Mouse (Mus musculus): ENCODE measurements at regions not wholly inside any gene's neighbourhood (a gene's known extent, or its start where the extent isn't known, plus 50 kb on each side); places are given as distances from the start of the nearest gene placed in this dataset.

GRCm38 (mm10) chr6:103209202-103209601 is 301.2 kb upstream of the Chl1 start:
- Histone ChIP-seq H3K27ac (ENCODE audit: control insufficient read depth, low read depth, low read length) (no peak overlapping the region), H3K36me3 (ENCODE audit: control insufficient read depth in 1 of 2, insufficient read depth in 2 of 2, low read length in 2 of 2) (no peaks in the 10 kb centered on the region), H3K27me3 (ENCODE audit: control insufficient read depth in 1 of 2, insufficient read depth in 2 of 2, low read length in 2 of 2) (no peaks in the 10 kb centered on the region), H3K4me1 (ENCODE audit: control insufficient read depth in 1 of 2, insufficient read depth in 2 of 2, low read length in 2 of 2) (no peaks in the 10 kb centered on the region), H3K4me3 (ENCODE audit: control insufficient read depth in 1 of 2, insufficient read depth in 1 of 2, low read depth in 2 of 2, low read length in 2 of 2) (no peak overlapping the region), H3K79me2 (ENCODE audit: control insufficient read depth, insufficient read depth, low read length, poor library complexity) (no peaks in the 10 kb centered on the region), H3K9me3 (replicated peaks; ENCODE audit: insufficient read depth, low read length) (no peaks in the 10 kb centered on the region), H3K9ac (ENCODE audit: control insufficient read depth, low read depth, low read length, poor library complexity, severe bottlenecking) (no peak overlapping the region)
- TF ChIP-seq EP300 (IDR thresholded peaks at IDR 0.05; ENCODE audit: low read depth in 1 of 2, low read length in 2 of 2): no peak
- TF ChIP-seq JUND (IDR thresholded peaks at IDR 0.05; ENCODE audit: low read depth, low read length): no peak
- TF ChIP-seq BHLHE40 (IDR thresholded peaks at IDR 0.05; ENCODE audit: borderline replicate concordance, low read depth, low read length): no peak
- TF ChIP-seq MAZ (IDR thresholded peaks at IDR 0.05; ENCODE audit: low read depth, low read length): no peak
- no peak for TF ChIP-seq NRF1 (IDR thresholded peaks at IDR 0.05; ENCODE audit: insufficient read depth, low read depth, low read length, poor library complexity, severe bottlenecking)
- no peak for TF ChIP-seq RCOR1 (IDR thresholded peaks at IDR 0.05; ENCODE audit: low read depth, low read length)
- no peak for TF ChIP-seq ETS1 (IDR thresholded peaks at IDR 0.05; ENCODE audit: low read depth, low read length)
- no peak for DNase-seq (ENCODE audit: low read depth, low spot score)

GRCm38 (mm10) chr6:103213160-103213559 is 297.2 kb upstream of the Chl1 start:
- H3K4me1 ChIP-seq (ENCODE audit: control insufficient read depth in 1 of 2, insufficient read depth in 2 of 2, low read length in 2 of 2): no peaks in the 10 kb centered on the region
- H3K27me3 ChIP-seq (ENCODE audit: control insufficient read depth in 1 of 2, insufficient read depth in 2 of 2, low read length in 2 of 2): no peaks in the 10 kb centered on the region
- H3K79me2 ChIP-seq (ENCODE audit: control insufficient read depth, insufficient read depth, low read length, poor library complexity): no peaks in the 10 kb centered on the region
- H3K9me3 ChIP-seq (replicated peaks; ENCODE audit: insufficient read depth, low read length): no peaks in the 10 kb centered on the region
- no peak overlapping the region for H3K9ac ChIP-seq (ENCODE audit: control insufficient read depth, low read depth, low read length, poor library complexity, severe bottlenecking)
- H3K36me3 ChIP-seq (ENCODE audit: control insufficient read depth in 1 of 2, insufficient read depth in 2 of 2, low read length in 2 of 2): no peaks in the 10 kb centered on the region
- H3K4me3 ChIP-seq (ENCODE audit: control insufficient read depth in 1 of 2, insufficient read depth in 1 of 2, low read depth in 2 of 2, low read length in 2 of 2): no peak overlapping the region
- TF ChIP-seq EP300 (IDR thresholded peaks at IDR 0.05; ENCODE audit: low read depth in 1 of 2, low read length in 2 of 2): no peak
- no peak for TF ChIP-seq CHD1 (IDR thresholded peaks at IDR 0.05; ENCODE audit: low read depth, low read length)
- TF ChIP-seq ZC3H11A (IDR thresholded peaks at IDR 0.05; ENCODE audit: low read depth, low read length): no peak
- TF ChIP-seq MAZ (IDR thresholded peaks at IDR 0.05; ENCODE audit: low read depth, low read length): no peak
- no peak for TF ChIP-seq E2F4 (IDR thresholded peaks at IDR 0.05; ENCODE audit: borderline replicate concordance, low read depth, low read length)
- TF ChIP-seq USF2 (IDR thresholded peaks at IDR 0.05; ENCODE audit: borderline replicate concordance in 1 of 2, insufficient read depth in 1 of 2, low read depth in 1 of 2, low read length in 2 of 2): no peak
- TF ChIP-seq POLR2A (IDR thresholded peaks at IDR 0.05; ENCODE audit: control insufficient read depth in 1 of 2, insufficient read depth in 1 of 2, low read depth in 1 of 2, low read length in 2 of 2, poor library complexity in 1 of 2): no peak
- no peak for TF ChIP-seq ZKSCAN1 (IDR thresholded peaks at IDR 0.05; ENCODE audit: low read depth, low read length)
- TF ChIP-seq NRF1 (IDR thresholded peaks at IDR 0.05; ENCODE audit: insufficient read depth, low read depth, low read length, poor library complexity, severe bottlenecking): no peak
- TF ChIP-seq USF1 (IDR thresholded peaks at IDR 0.05; ENCODE audit: low read depth, low read length): no peak
- no peak for TF ChIP-seq MYC (IDR thresholded peaks at IDR 0.05; ENCODE audit: low read depth, low read length)
- no peak for TF ChIP-seq KAT2A (conservative IDR thresholded peaks at IDR 0.05; ENCODE audit: low read depth, low read length)
- TF ChIP-seq MAFK (IDR thresholded peaks at IDR 0.05; ENCODE audit: borderline replicate concordance, low read depth, low read length): no peak
- no peak for TF ChIP-seq UBTF (IDR thresholded peaks at IDR 0.05; ENCODE audit: borderline replicate concordance, insufficient read depth, low read depth, low read length)
- no peak overlapping the region for H3K27ac ChIP-seq (ENCODE audit: control insufficient read depth, low read depth, low read length)
- DNase-seq (ENCODE audit: low read depth, low spot score): no peak

All from MEL (cell line).